Mouse (Mus musculus) neutrophil, adult 65 days (primary cell): ENCODE results near the gene Grm7. TPM values are rescaled to one million over a fixed set of nuclear protein-coding genes. Genes with fewer than 3 reads are reported as not detected.

ENCODE experiments used
- total RNA-seq: library from RNA; stranded (reverse); gene quantifications from 2 replicates; pipeline ENCODE4 v1.2.4, GENCODE M21; 2023

Grm7 gene
- total RNA-seq, result not detected in 2 replicates

GRCm38 (mm10) chr6:110645411-110646361 is at the start of gene Grm7:
Grm7 (plus strand) TSS chr6:110645581.

